Mouse (Mus musculus): ENCODE measurements around the gene Rhbdd3. TPM values are rescaled to one million over a fixed set of nuclear protein-coding genes. Genes with fewer than 3 reads are reported as not detected.

The Rhbdd3 gene
- total and polyA plus RNA-seq, 2 experiments from 2014 or later = 50.4 to 67.1 TPM

GRCm38 (mm10) chr11:5149249-5149648 is 50.5 kb downstream of the Rhbdd3 start:
- Histone ChIP-seq H3K9ac (replicated peaks; ENCODE audit: low read length, poor library complexity, severe bottlenecking) (no peak overlapping the region), H3K27me3 (ENCODE audit: insufficient read depth, low read length) (peaks cover 5% of the 10 kb centered on the region; the same call in 1 of the 2 replicates), H3K27ac (ENCODE audit: low read depth, low read length) (no peak overlapping the region), H3K4me3 (ENCODE audit: low read depth, low read length) (no peak overlapping the region), H3K4me2 (ENCODE audit: low read depth, low read length, poor library complexity, severe bottlenecking) (no peak overlapping the region), H3K9me3 (ENCODE audit: low read length) (no peaks in the 10 kb centered on the region), H3K4me1 (ENCODE audit: insufficient read depth, low read length) (no peaks in the 10 kb centered on the region), H3K36me3 (ENCODE audit: insufficient read depth, low read length) (no peaks in the 10 kb centered on the region)
- ATAC-seq (ENCODE audit: low FRiP score) (no peak), DNase-seq (ENCODE audit: low spot score) (no peak)
- no peak for TF ChIP-seq CTCF (IDR thresholded peaks at IDR 0.05)
- 22% methylated on average over 7 of the region's 7 CpGs for WGBS

- WGBS = 65% methylated on average over 9 of the region's 9 CpGs
- no peak for DNase-seq (ENCODE audit: low spot score)
- no peak for ATAC-seq (ENCODE audit: low FRiP score)
These were observed 51.2 kb downstream of the Rhbdd3 start for GRCm38 (mm10) chr11:5149955-5150354.

GRCm38 (mm10) chr11:5150416-5151246 is 51.9 kb downstream of the Rhbdd3 start:
- Histone ChIP-seq H3K27me3 (ENCODE audit: insufficient read depth, low read length) (peaks cover 5% of the 10 kb centered on the region; the same call in 1 of the 2 replicates), H3K4me2 (ENCODE audit: low read depth, low read length, poor library complexity, severe bottlenecking) (no peak overlapping the region), H3K4me1 (ENCODE audit: insufficient read depth, low read length) (no peaks in the 10 kb centered on the region), H3K9ac (replicated peaks; ENCODE audit: low read length, poor library complexity, severe bottlenecking) (no peak overlapping the region), H3K9me3 (ENCODE audit: low read length) (no peaks in the 10 kb centered on the region), H3K4me3 (ENCODE audit: low read depth, low read length) (no peak overlapping the region), H3K27ac (ENCODE audit: low read depth, low read length) (no peak overlapping the region), H3K36me3 (ENCODE audit: insufficient read depth, low read length) (no peaks in the 10 kb centered on the region)
- TF ChIP-seq CTCF (IDR thresholded peaks at IDR 0.05) = no peak
- 58% methylated on average over 9 of the region's 9 CpGs for whole genome bisulfite sequencing
- ATAC-seq (ENCODE audit: low FRiP score) (no peak), DNase-seq (ENCODE audit: low spot score) (no peak)

More at GRCm38 (mm10) chr11:5149955-5150354, 51.2 kb downstream of the Rhbdd3 start:
- no peaks in the 10 kb centered on the region for H3K36me3 ChIP-seq (ENCODE audit: insufficient read depth, low read length)
- no peaks in the 10 kb centered on the region for H3K4me1 ChIP-seq (ENCODE audit: insufficient read depth, low read length)
- H3K9me3 ChIP-seq (ENCODE audit: low read length) = no peaks in the 10 kb centered on the region
- H3K27ac ChIP-seq (ENCODE audit: low read depth, low read length) = no peak overlapping the region
- H3K4me2 ChIP-seq (ENCODE audit: low read depth, low read length, poor library complexity, severe bottlenecking) = no peak overlapping the region
- no peak overlapping the region for H3K9ac ChIP-seq (replicated peaks; ENCODE audit: low read length, poor library complexity, severe bottlenecking)
- TF ChIP-seq CTCF (IDR thresholded peaks at IDR 0.05) = no peak
- no peak overlapping the region for H3K4me3 ChIP-seq (ENCODE audit: low read depth, low read length)
- peaks cover 5% of the 10 kb centered on the region; the same call in 1 of the 2 replicates for H3K27me3 ChIP-seq (ENCODE audit: insufficient read depth, low read length)

- 23% methylated on average over 4 of the region's 4 CpGs for WGBS
- Histone ChIP-seq H3K27ac (ENCODE audit: low read depth, low read length) (no peak overlapping the region), H3K4me2 (ENCODE audit: low read depth, low read length, poor library complexity, severe bottlenecking) (peak overlapping the region; percentile 91), H3K9ac (replicated peaks; ENCODE audit: low read length, poor library complexity, severe bottlenecking) (no peak overlapping the region; the same call in 1 of the 2 replicates), H3K27me3 (ENCODE audit: insufficient read depth, low read length) (peaks cover 5% of the 10 kb centered on the region; the same call in 1 of the 2 replicates), H3K36me3 (ENCODE audit: insufficient read depth, low read length) (no peaks in the 10 kb centered on the region), H3K4me3 (ENCODE audit: low read depth, low read length) (peak overlapping the region; percentile 50), H3K4me1 (ENCODE audit: insufficient read depth, low read length) (no peaks in the 10 kb centered on the region), H3K9me3 (ENCODE audit: low read length) (no peaks in the 10 kb centered on the region)
- no peak for TF ChIP-seq CTCF (IDR thresholded peaks at IDR 0.05)
- DNase-seq (ENCODE audit: low spot score) (no peak), ATAC-seq (ENCODE audit: low FRiP score) (no peak)
These were observed 52.5 kb downstream of the Rhbdd3 start for GRCm38 (mm10) chr11:5151247-5151630.

- Histone ChIP-seq H3K27me3 (ENCODE audit: insufficient read depth, low read length) (peaks cover 5% of the 10 kb centered on the region; the same call in 1 of the 2 replicates), H3K9me3 (ENCODE audit: low read length) (no peaks in the 10 kb centered on the region), H3K4me1 (ENCODE audit: insufficient read depth, low read length) (no peaks in the 10 kb centered on the region), H3K4me3 (ENCODE audit: low read depth, low read length) (peak within 1 kb of the TSS; percentile 50), H3K36me3 (ENCODE audit: insufficient read depth, low read length) (no peaks in the 10 kb centered on the region), H3K27ac (ENCODE audit: low read depth, low read length) (no peak within 1 kb of the TSS), H3K4me2 (ENCODE audit: low read depth, low read length, poor library complexity, severe bottlenecking) (peak within 1 kb of the TSS; percentile 91), H3K9ac (replicated peaks; ENCODE audit: low read length, poor library complexity, severe bottlenecking) (peak within 1 kb of the TSS; percentile 74)
- peak; percentile 41; the same call in 1 of the 2 replicates for ATAC-seq (ENCODE audit: low FRiP score)
- DNase-seq (ENCODE audit: low spot score) = no peak
- no peak for TF ChIP-seq CTCF (IDR thresholded peaks at IDR 0.05)
- WGBS = 3% methylated on average over 31 of the region's 53 CpGs
These were observed 53.1 kb downstream of the Rhbdd3 start, which contains the start of gene Emid1 for GRCm38 (mm10) chr11:5151680-5152337. TSS of gene Emid1 (minus strand) at chr11:5152257.
